Mouse (Mus musculus) heart, embryonic 16.5 days (tissue): Measurements from ENCODE around the gene Sbds. TPM values are rescaled to one million over a fixed set of nuclear protein-coding genes. Genes with fewer than 3 reads are reported as not detected.
"Not testable (repeated sequence)": the region's sequence is repeated elsewhere in the genome, so short reads cannot be mapped to it uniquely, and the experiment has no call there.

ENCODE experiments used
- ATAC-seq: fragments of 200-750 bp; cut with Nextera tagmentation; replicated peaks from 2 replicates; pipeline ENCODE4 v1.8.0; 2017; ENCODE audit warnings: moderate number of reproducible peaks; ENCODE audit not compliant: insufficient read depth, low FRiP score; ENCODE audit errors: extremely low read depth
- H3K27ac ChIP-seq: fragments of 300-500 bp; sonication (generic); 2 replicates; pipeline ENCODE4 v1.5.1; 2014; ENCODE audit warnings: mild to moderate bottlenecking, low read length, control low read depth, moderate library complexity
- H3K27me3 ChIP-seq: fragments of 300-500 bp; sonication (generic); 2 replicates; pipeline ENCODE4 v1.6.1; 2014; ENCODE audit warnings: low read length, mixed read lengths; ENCODE audit not compliant: control insufficient read depth, insufficient read depth
- H3K36me3 ChIP-seq: fragments of 300-500 bp; sonication (generic); 2 replicates; pipeline ENCODE4 v1.6.1; 2014; ENCODE audit not compliant: control insufficient read depth, insufficient read depth
- H3K4me1 ChIP-seq: fragments of 300-500 bp; sonication (generic); 2 replicates; pipeline ENCODE4 v1.6.1; 2014; ENCODE audit warnings: low read length, mixed read lengths; ENCODE audit not compliant: control insufficient read depth, insufficient read depth
- H3K4me2 ChIP-seq: fragments of 300-500 bp; sonication (generic); 2 replicates; pipeline ENCODE4 v1.6.1; 2014; ENCODE audit warnings: low read depth, mild to moderate bottlenecking, control low read depth, low read length
- H3K4me3 ChIP-seq: fragments of 300-500 bp; sonication (generic); 2 replicates; pipeline ENCODE4 v1.5.1; 2014; ENCODE audit warnings: mild to moderate bottlenecking, control low read depth, low read length
- H3K9ac ChIP-seq: fragments of 300-500 bp; sonication (generic); 2 replicates; pipeline ENCODE4 v1.6.1; 2014; ENCODE audit warnings: low read length, control low read depth
- H3K9me3 ChIP-seq: fragments of 300-500 bp; sonication (generic); replicated peaks from 2 replicates; pipeline ENCODE4 v1.6.1; 2016; ENCODE audit warnings: low read length; ENCODE audit not compliant: control insufficient read depth
- WGBS: fragments of 180-500 bp; shearing (Covaris S2); extraction: QIAGEN DNeasy Blood & Tissue Kit; methylation state at CpG from one replicate; pipeline ENCODE4 v1.1.7; 2014; 5-methylcytosine and 5-hydroxymethylcytosine counted together
- polyA plus RNA-seq: library from polyadenylated mRNA; unstranded; fragments of >200 nt; fragmentation: Nextera tagmentation; extraction: Ambion mirVana; gene quantifications from 2 replicates; pipeline ENCODE4 v1.2.1, GENCODE M21; 2015

The Sbds gene
- polyA plus RNA-seq, 1 experiment from 2014 or later, result 65.7 TPM

DNA sequence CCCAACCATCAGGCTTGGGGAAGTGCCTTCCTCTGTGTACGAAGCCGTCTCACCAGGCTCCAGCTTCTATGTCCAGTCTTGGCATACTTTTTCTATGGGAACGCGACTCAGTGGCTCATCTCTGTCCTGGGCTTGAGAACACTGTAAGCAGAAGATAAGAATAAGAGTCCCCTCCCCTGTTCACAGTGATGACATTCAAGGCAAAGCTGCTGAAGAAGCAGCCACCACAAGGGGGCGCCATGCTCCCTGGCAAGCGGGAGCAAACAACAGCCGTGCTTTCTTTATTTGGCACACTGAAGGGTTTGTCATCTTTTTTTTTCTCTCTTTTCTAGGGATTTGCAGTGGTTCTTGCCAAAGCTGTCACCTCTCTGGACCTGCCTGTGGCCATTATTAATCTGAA lies 11.3 kb upstream of the Sbds start:
- H3K9ac ChIP-seq, result no peak overlapping the region
- H3K4me3 ChIP-seq, result no peak overlapping the region
- no peaks in the 10 kb centered on the region for H3K4me1 ChIP-seq
- H3K36me3 ChIP-seq, result peaks cover 19% of the 10 kb centered on the region
- WGBS, result 78% methylated on average over 7 of the region's 7 CpGs
- no peaks in the 10 kb centered on the region for H3K27me3 ChIP-seq
- no peak overlapping the region for H3K27ac ChIP-seq
- no peak for ATAC-seq
- H3K9me3 ChIP-seq, result no peaks in the 10 kb centered on the region
- H3K4me2 ChIP-seq, result no peak overlapping the region

GRCm38 (mm10) chr5:130264433-130265005 lies 9.2 kb upstream of the Sbds start:
- no peaks in the 10 kb centered on the region for H3K4me1 ChIP-seq
- no peak overlapping the region for H3K4me2 ChIP-seq
- no peak overlapping the region for H3K4me3 ChIP-seq
- no peaks in the 10 kb centered on the region for H3K27me3 ChIP-seq
- 82% methylated on average over 6 of the region's 6 CpGs for WGBS
- H3K9me3 ChIP-seq, result no peaks in the 10 kb centered on the region
- peaks cover 15% of the 10 kb centered on the region for H3K36me3 ChIP-seq
- no peak overlapping the region for H3K9ac ChIP-seq
- no peak for ATAC-seq
- H3K27ac ChIP-seq, result no peak overlapping the region

DNA sequence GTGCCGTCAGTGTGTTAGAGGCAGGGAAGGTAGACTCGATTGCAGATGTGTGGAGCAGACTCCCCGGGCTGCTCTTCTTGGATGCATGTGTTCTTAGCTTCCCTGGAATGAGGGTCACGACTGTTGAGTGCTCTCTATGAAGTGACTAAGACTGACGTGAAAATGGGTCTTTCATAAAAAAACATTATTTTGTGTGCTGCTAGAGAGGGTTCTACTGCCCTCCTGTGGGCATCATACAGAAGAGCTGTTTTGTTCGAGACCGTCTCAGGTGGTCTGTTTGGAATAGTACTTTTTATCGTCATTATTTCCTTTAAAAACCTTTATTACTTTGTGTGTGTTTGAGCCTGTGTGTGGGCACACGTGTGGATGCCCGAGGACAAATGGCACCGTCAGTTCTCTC lies 8.1 kb upstream of the Sbds start:
- ATAC-seq, result no peak
- WGBS, result 76% methylated on average over 11 of the region's 11 CpGs
- Histone ChIP-seq H3K36me3 (peaks cover 15% of the 10 kb centered on the region), H3K4me2 (no peak overlapping the region), H3K27ac (no peak overlapping the region), H3K9me3 (no peaks in the 10 kb centered on the region), H3K9ac (no peak overlapping the region), H3K4me1 (no peaks in the 10 kb centered on the region), H3K27me3 (no peaks in the 10 kb centered on the region), H3K4me3 (no peak overlapping the region)

GRCm38 (mm10) chr5:130257303-130257702 lies 2.0 kb upstream of the Sbds start:
- Histone ChIP-seq H3K27me3 (no peaks in the 10 kb centered on the region), H3K4me1 (peaks cover 16% of the 10 kb centered on the region), H3K4me3 (peak overlapping the region; percentile 65), H3K9ac (peak overlapping the region; percentile 77), H3K9me3 (no peaks in the 10 kb centered on the region), H3K27ac (peak overlapping the region; percentile 78), H3K36me3 (peaks cover 11% of the 10 kb centered on the region), H3K4me2 (peak overlapping the region; percentile 77)
- no peak for ATAC-seq
- 7% methylated on average over 8 of the region's 8 CpGs for WGBS

DNA sequence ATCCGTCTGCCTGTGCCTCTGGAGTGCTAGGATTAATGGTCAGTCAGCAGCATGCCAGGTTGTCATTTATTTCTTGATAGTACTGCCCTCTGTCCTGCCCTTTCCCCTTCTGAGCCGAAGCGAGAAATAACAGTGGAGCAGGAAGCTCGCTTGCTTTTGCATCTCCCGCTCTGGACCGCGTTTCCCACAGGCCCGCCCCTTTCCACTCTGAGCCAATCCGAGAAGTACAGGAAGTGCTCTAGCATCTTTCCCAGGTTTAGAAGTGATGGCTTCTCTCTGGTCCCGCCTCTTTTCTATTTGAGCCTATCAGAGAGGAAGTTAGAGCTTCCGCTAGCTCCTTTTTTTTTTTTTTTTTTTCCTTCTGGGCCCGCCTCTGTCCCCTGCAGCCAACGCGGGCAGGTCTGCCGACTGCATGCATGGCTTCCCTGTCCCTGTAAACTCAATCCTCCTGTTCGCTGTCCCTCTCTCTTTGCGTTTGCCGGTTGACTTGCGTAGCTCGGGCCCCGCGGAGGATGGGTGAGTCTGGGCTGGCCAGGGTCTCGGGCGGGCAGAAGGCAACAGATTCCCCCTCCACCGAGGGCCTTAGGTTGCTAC lies 1.4 kb upstream of the Sbds start:
- H3K4me2 ChIP-seq, result peak overlapping the region; percentile 78
- peak overlapping the region; percentile 65 for H3K4me3 ChIP-seq
- 0% methylated on average over 25 of the region's 25 CpGs for WGBS
- H3K4me1 ChIP-seq, result peaks cover 16% of the 10 kb centered on the region
- H3K36me3 ChIP-seq, result peaks cover 16% of the 10 kb centered on the region
- ATAC-seq, result peak; percentile 93
- peak overlapping the region; percentile 77 for H3K9ac ChIP-seq
- no peaks in the 10 kb centered on the region for H3K27me3 ChIP-seq
- no peaks in the 10 kb centered on the region for H3K9me3 ChIP-seq
- peak overlapping the region; percentile 82 for H3K27ac ChIP-seq

- H3K4me3 ChIP-seq, result peak overlapping the region; percentile 90
- peak overlapping the region; percentile 78 for H3K4me2 ChIP-seq
- peak overlapping the region; percentile 82 for H3K27ac ChIP-seq
- peaks cover 16% of the 10 kb centered on the region for H3K4me1 ChIP-seq
- not testable (repeated sequence) for ATAC-seq, H3K9me3 ChIP-seq, H3K27me3 ChIP-seq
- H3K36me3 ChIP-seq, result peaks cover 22% of the 10 kb centered on the region
- peak overlapping the region; percentile 53 for H3K9ac ChIP-seq
- 27% methylated on average over 20 of the region's 20 CpGs for WGBS
Measured at GRCm38 (mm10) chr5:130255799-130256525, 632 bp upstream of the Sbds start.

- Histone ChIP-seq H3K27me3 (no peaks in the 10 kb centered on the region), H3K4me3 (peak overlapping the region; percentile 90), H3K36me3 (peaks cover 37% of the 10 kb centered on the region), H3K4me2 (peak overlapping the region; percentile 78), H3K9me3 (no peaks in the 10 kb centered on the region), H3K9ac (peak overlapping the region; percentile 96), H3K4me1 (peaks cover 16% of the 10 kb centered on the region), H3K27ac (peak overlapping the region; percentile 93)
- WGBS, result 8% methylated on average over 19 of the region's 19 CpGs
- ATAC-seq, result no peak
Measured at GRCm38 (mm10) chr5:130254164-130255016, 940 bp downstream of the Sbds start.

DNA sequence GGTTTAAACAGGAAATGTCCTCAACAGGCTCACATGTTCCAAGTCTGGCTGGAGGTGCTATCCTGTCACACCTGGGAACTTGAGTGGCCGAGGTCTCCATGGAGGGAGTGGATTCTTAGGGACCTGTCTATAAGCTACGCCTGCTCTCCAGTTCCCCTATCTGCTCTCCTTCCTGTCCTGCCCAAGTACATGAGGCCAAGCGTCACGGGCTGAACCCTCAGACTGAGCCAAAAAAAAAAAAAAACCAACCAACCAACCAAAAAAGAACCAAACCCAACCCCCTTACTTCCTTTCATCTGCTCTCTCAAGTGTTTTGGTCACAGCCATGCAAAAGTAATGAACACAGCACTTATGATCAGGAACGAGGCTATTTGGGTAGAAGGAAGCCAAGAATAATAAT lies 7.5 kb downstream of the Sbds start:
- WGBS, result 63% methylated on average over 5 of the region's 5 CpGs
- H3K4me3 ChIP-seq, result no peak overlapping the region
- no peak for ATAC-seq

More for the DNA sequence above, 7.5 kb downstream of the Sbds start:
- no peak overlapping the region for H3K9ac ChIP-seq
- H3K4me1 ChIP-seq, result no peaks in the 10 kb centered on the region
- no peak overlapping the region for H3K4me2 ChIP-seq
- peaks cover 87% of the 10 kb centered on the region for H3K36me3 ChIP-seq
- H3K27ac ChIP-seq, result no peak overlapping the region
- H3K9me3 ChIP-seq, result no peaks in the 10 kb centered on the region
- no peaks in the 10 kb centered on the region for H3K27me3 ChIP-seq
